Mouse (Mus musculus): Measurements from ENCODE around the gene Prokr1.

GRCm38 (mm10) chr6:87583991-87584390 lies 6.6 kb downstream of the Prokr1 start:
- TF ChIP-seq CTCF (IDR thresholded peaks at IDR 0.05; ENCODE audit: low read depth) (no peak), EP300 (IDR thresholded peaks at IDR 0.05; ENCODE audit: low read depth) (no peak)

All from heart, postnatal 0 days (tissue).